Mouse (Mus musculus) monocyte, adult 5-6 weeks (primary cell): ENCODE measurements around the gene Gal3st1. TPM values are rescaled to one million over a fixed set of nuclear protein-coding genes. Genes with fewer than 3 reads are reported as not detected.

Source experiments
- ATAC-seq: fragments of 153-309, 156-312 bp; replicated peaks from 2 replicates; pipeline ENCODE4 v1.8.0; 2017; ENCODE audit warnings: mild to moderate bottlenecking; ENCODE audit not compliant: low TSS enrichment, insufficient number of reproducible peaks, severe bottlenecking, poor library complexity, low FRiP score
- total RNA-seq: library from RNA; stranded (forward); fragments of 200-1000, 200-491, 200-594 nt; gene quantifications from 3 replicates; pipeline ENCODE4 v1.2.3, GENCODE M21; 2017

Gene Gal3st1
- total RNA-seq, 1 experiment from 2014 or later, result 0.48 TPM

GRCm38 (mm10) chr11:4027561-4028334 is 44.3 kb downstream of the Gal3st1 start:
- no peak for ATAC-seq

DNA sequence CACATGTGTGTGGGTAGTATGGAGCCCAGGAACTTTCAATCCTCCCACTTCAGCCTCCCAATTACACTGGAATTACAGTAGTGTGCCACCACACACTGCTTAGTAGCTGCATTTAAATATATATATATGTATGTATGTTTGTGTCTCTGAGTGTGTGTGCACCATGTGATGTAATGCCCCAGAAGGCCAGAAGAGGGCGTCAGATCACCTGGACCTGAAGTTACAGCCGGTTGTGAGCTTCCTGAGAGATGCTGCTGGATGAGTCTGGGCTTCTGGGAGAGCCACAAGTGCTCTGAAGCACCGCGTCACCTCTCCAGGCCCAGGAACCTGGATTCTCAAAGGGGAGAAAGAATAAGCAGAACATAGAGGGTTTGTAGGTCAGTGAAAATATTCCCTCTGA is 45.9 kb downstream of the Gal3st1 start:
- no peak for ATAC-seq

DNA sequence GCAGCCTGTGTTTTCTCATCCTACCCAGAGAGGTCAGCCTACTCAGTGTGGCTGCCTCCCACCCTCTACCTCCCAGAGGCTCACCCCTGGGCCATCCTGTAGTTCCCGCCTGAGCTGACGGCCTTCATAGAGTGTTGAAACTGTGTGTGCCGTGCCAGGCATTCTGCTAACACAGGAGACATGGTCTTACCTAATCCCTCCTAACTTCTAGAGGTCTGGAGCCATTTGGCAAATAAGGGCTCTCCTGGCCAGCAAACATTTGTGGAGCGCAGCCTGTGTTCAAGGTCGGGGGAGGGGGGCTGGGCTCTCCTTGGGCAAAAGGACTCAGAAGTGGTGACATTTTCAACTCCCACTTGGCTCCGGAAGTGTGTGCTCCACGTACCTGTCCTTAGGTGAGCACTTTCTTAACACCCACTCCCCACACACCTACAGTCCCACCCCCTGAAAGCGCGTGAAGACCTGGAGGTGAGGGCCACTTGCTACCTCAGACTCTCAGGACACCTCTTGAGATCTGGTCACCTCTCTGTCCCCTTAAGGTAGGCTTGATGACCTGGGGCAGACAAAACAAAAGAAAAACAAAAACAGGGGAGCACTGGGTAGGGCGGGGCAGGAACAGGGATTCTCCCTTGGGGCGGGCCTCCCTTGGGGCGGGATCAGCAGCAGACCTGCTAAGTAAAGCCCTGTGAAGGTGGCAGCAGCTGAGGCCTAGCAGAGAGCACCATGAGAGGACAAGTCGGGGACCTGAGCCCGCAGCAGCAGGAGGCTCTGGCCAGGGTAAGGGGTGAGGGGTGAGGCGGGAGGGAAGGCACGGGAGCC is 47.9 kb downstream of the Gal3st1 start, which contains the start of gene Sec14l4:
TSS of gene Sec14l4 (plus strand) at position 337 of the 816 bp plus-strand sequence.
- no peak for ATAC-seq

GRCm38 (mm10) chr11:4031961-4032360 is 48.5 kb downstream of the Gal3st1 start:
- ATAC-seq, result no peak

DNA sequence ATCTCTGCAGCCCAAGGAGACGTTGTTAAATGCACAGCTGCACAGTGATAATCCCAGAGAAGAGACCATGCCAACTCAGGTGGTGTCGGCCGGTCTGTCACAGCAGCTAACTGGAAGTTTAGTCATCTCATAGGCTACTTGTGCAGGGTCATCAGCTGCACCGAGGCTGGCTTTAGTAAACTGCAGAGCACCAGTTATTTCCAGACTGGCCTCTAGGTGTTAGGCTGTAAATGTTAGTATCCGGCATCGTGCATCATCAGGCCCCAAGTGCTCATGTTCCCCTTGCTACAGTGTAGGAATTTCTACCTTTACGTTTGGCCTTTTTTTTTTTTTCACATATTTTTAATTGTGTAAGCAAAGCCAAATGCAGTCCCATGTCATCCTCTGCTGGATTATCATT is 50.0 kb downstream of the Gal3st1 start:
- no peak for ATAC-seq

DNA sequence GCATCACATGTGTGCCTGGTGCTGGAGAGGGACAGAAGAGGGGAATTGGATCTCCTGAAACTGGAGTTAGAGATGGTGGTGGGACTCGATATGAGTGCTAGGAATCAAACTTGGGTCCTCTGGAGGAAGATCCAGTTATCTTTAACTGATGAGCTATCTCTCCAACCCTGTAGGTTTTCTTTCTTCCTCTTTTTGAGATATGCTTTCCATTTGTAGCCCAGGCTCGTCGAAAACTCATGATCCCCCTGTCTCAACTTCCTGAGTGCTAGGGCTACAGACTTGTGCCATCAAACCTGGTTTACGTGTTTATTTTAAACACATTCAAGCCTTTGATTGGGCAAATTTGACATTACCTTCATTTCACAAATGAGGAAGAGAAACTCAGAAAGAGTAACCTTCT is 50.7 kb downstream of the Gal3st1 start:
- ATAC-seq, result no peak

- ATAC-seq, result no peak
Measured at GRCm38 (mm10) chr11:4035116-4035892, 51.9 kb downstream of the Gal3st1 start.

DNA sequence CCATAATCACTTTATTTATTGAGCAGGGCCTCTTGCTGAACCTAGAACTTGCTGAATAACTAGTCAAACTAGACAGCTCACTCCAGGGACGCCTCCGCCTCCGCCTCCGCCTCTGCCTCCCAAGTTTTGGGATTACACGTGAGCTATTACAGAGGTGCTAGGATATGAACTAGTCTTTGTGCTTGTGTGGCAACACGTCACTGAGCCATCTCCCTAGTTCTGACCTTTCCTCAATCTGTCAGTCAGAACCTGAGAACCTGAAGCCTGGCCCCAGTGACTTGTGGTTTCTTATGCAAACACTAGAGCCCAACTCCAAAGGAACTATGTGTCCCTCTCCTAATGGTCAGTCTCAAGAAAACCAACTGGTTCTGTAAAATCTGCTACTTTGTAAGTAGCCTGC is 52.5 kb downstream of the Gal3st1 start:
- ATAC-seq, result no peak

- ATAC-seq, result no peak
Measured at GRCm38 (mm10) chr11:4036365-4037084, 53.1 kb downstream of the Gal3st1 start.

DNA sequence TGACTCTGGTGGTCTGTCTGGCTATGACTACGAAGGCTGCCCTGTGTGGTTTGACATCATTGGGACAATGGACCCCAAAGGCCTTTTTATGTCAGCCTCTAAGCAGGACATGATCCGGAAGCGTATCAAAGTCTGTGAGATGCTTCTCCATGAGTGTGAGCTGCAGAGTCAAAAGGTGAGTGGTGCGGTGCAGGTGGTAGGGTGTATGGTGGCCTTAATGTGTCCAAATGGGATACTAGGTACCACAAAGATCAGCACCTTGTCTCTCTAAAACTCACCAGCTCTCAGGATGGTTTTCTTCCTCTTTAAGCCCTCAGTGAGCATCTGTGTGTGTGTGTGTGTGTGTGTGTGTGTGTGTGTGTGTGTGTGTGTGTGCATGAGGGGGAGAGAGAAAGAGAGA is 56.5 kb downstream of the Gal3st1 start:
- no peak for ATAC-seq

DNA sequence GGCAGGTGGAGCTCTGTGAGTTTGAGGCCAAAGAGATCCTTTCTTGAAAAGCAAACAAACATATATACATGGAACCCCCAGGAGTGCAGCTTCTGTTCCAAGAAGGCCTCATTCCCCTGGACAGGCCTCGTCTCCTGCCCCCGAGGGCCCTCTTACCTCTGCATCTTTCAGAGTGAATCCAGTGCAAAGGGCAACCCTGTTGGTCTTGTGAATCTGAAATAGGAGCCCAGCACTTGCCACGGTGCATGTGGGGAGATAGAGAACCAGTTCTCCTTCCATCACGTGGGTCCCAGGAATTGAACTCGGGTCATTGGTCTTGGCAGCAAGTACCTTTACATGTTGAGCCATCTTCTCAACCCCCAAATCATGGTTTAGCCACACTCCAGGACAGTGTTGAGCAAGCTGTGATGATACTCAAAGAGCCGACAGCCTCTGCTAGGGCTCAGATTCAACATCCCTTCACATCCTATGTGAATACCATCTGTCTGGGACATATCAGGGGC is 57.7 kb downstream of the Gal3st1 start:
- ATAC-seq, result no peak

- ATAC-seq, result no peak
Measured at GRCm38 (mm10) chr11:4043081-4043480, 59.6 kb downstream of the Gal3st1 start.

GRCm38 (mm10) chr11:4046526-4046925 is 63.1 kb downstream of the Gal3st1 start:
- ATAC-seq, result no peak

- no peak for ATAC-seq
Measured at GRCm38 (mm10) chr11:4047766-4048165, 64.3 kb downstream of the Gal3st1 start.

GRCm38 (mm10) chr11:4048438-4048837 is 65.0 kb downstream of the Gal3st1 start:
- no peak for ATAC-seq
